Mouse (Mus musculus) G1E (cell line): Measurements from ENCODE around the gene Akt1s1. TPM values are rescaled to one million over a fixed set of nuclear protein-coding genes. Genes with fewer than 3 reads are reported as not detected.
"Not testable (repeated sequence)": the region's sequence is repeated elsewhere in the genome, so short reads cannot be mapped to it uniquely, and the experiment has no call there.

ENCODE experiments used
- ATAC-seq: 2 replicates; pipeline ENCODE4 v1.8.0; 2016; ENCODE audit warnings: mild to moderate bottlenecking; ENCODE audit not compliant: insufficient number of reproducible peaks, poor library complexity, low FRiP score, severe bottlenecking; ENCODE audit errors: extremely low read depth
- DNase-seq: peaks from one replicate; pipeline ENCODE4 v3.0.0; 2012; ENCODE audit warnings: low spot score
- H3K27me3 ChIP-seq: 2 replicates; pipeline ENCODE4 v1.6.1; 2012; ENCODE audit warnings: mild to moderate bottlenecking, low read length, inconsistent platforms; ENCODE audit not compliant: insufficient read depth
- H3K36me3 ChIP-seq: replicated peaks from 2 replicates; pipeline ENCODE3; 2012; ENCODE audit warnings: mild to moderate bottlenecking, inconsistent platforms
- H3K4me1 ChIP-seq: 2 replicates; pipeline ENCODE4 v1.6.1; 2012; ENCODE audit warnings: low read depth, low read length, inconsistent platforms, mixed read lengths; ENCODE audit not compliant: insufficient read depth
- H3K4me3 ChIP-seq: 2 replicates; pipeline ENCODE4 v1.5.1; 2012; ENCODE audit warnings: low read depth, mild to moderate bottlenecking, inconsistent platforms, low read length, moderate library complexity, mixed read lengths
- H3K9me3 ChIP-seq: replicated peaks from 2 replicates; pipeline ENCODE4 v1.6.1; 2012; ENCODE audit warnings: inconsistent platforms
- CTCF ChIP-seq: IDR thresholded peaks from 2 replicates; pipeline ENCODE4 v1.5.1; 2012; ENCODE audit warnings: low read depth, low read length, inconsistent platforms, mixed read lengths
- GATA1 ChIP-seq: IDR thresholded peaks from 2 replicates; pipeline ENCODE4 v1.6.1; 2012; ENCODE audit warnings: borderline replicate concordance, low read length, inconsistent platforms, mixed read lengths
- GATA2 ChIP-seq: IDR thresholded peaks from 2 replicates; pipeline ENCODE4 v1.6.1; 2012; ENCODE audit warnings: low read depth, low read length, inconsistent platforms, borderline replicate concordance
- POLR2AphosphoS5 ChIP-seq: IDR thresholded peaks from 2 replicates; pipeline ENCODE4 v1.6.1; 2012; ENCODE audit warnings: low read depth, low read length, inconsistent platforms; ENCODE audit not compliant: insufficient replicate concordance
- TAL1 ChIP-seq: conservative IDR thresholded peaks from 2 replicates; pipeline ENCODE4 v1.6.1; 2012; ENCODE audit warnings: low read depth, low read length, inconsistent platforms, mixed read lengths
- polyA plus RNA-seq: library from polyadenylated mRNA; stranded (reverse); fragments of >175 nt; gene quantifications from 2 replicates; pipeline ENCODE4 v1.2.3, GENCODE M21; 2012
- total RNA-seq, 2 experiments: library from RNA; stranded (forward) in 1 of 2; stranded (reverse) in 1 of 2; fragments of 200-1000 nt in 1 of 2; fragments of >200 nt in 1 of 2; fragmentation: Nextera tagmentation in 1 of 2; gene quantifications; 2 replicates each; pipeline ENCODE4 v1.2.3; 2014 to 2017

Gene Akt1s1
- total and polyA plus RNA-seq, 3 experiments, result 13.3 to 290 (median 23.7) TPM

DNA sequence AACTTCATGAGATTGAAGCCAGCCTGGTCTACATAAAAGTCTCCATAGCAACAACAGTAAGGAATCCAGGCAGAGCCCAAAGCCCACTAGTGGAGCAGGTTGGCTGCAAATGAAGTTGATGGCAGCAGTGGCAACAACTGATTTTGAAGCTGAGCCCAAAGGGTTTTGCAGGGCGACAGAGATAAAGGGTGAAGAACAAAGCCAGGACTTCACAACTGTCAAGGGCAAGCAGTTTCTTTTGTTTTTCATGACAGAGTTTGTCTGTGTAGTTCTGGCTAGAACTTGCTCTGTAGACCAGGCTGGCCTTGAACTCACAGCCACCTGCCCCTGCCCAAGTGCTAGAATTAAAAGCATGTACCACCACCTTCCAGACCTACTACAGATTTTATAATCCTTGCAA, 22.4 kb downstream of the Akt1s1 start:
- H3K4me1 ChIP-seq, result peaks cover 36% of the 10 kb centered on the region

GRCm38 (mm10) chr7:44871774-44872173, 23.0 kb downstream of the Akt1s1 start:
- DNase-seq, ATAC-seq, H3K9me3 ChIP-seq, H3K27me3 ChIP-seq, H3K4me3 ChIP-seq: not testable (repeated sequence)
- H3K36me3 ChIP-seq, result peaks cover 24% of the 10 kb centered on the region
- H3K4me1 ChIP-seq, result peaks cover 34% of the 10 kb centered on the region

More for the DNA sequence above, 22.4 kb downstream of the Akt1s1 start:
- Histone ChIP-seq H3K9me3 (no peaks in the 10 kb centered on the region), H3K36me3 (peaks cover 26% of the 10 kb centered on the region), H3K4me3 (no peak overlapping the region), H3K27me3 (no peaks in the 10 kb centered on the region)
- no peak for TF ChIP-seq TAL1
- no peak for TF ChIP-seq POLR2AphosphoS5
- no peak for TF ChIP-seq GATA2
- no peak for TF ChIP-seq GATA1
- TF ChIP-seq CTCF, result no peak
- no peak for DNase-seq
- ATAC-seq, result no peak

- peaks cover 73% of the 10 kb centered on the region for H3K36me3 ChIP-seq
Measured at GRCm38 (mm10) chr7:44877833-44878232, 29.0 kb downstream of the Akt1s1 start.

DNA sequence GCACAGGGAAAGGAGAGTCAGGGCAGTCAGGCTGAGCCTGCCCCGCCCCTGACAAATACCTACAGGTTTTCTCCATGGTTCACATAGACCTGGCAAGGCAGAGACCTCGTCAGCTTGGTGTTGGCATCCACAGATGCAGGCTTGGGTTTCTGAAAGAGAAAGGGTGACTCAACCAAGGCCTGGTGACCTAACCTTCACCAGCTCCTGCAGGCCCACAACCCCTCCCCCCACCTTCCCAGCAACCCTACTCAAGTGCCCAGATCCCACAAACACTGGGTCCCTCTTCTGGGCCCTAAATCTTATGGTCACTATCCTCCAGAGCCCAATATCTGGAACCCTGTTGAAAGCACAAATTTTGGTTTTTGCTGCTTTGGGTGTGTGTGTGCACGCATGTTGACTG, 34.2 kb downstream of the Akt1s1 start:
- no peaks in the 10 kb centered on the region for H3K27me3 ChIP-seq
- no peaks in the 10 kb centered on the region for H3K9me3 ChIP-seq
- H3K36me3 ChIP-seq, result peaks cover 98% of the 10 kb centered on the region
- H3K4me1 ChIP-seq, result peaks cover 18% of the 10 kb centered on the region
- DNase-seq (no peak), ATAC-seq (no peak)
- no peak for TF ChIP-seq POLR2AphosphoS5
- TF ChIP-seq TAL1, result no peak
- TF ChIP-seq GATA2, result no peak
- TF ChIP-seq GATA1, result no peak
- TF ChIP-seq CTCF, result no peak
- H3K4me3 ChIP-seq, result no peak overlapping the region

More at GRCm38 (mm10) chr7:44877833-44878232, 29.0 kb downstream of the Akt1s1 start:
- no peak for ATAC-seq
- Histone ChIP-seq H3K4me1 (peaks cover 11% of the 10 kb centered on the region), H3K27me3 (no peaks in the 10 kb centered on the region), H3K9me3 (no peaks in the 10 kb centered on the region), H3K4me3 (no peak overlapping the region)
- TF ChIP-seq CTCF, result no peak
- TF ChIP-seq GATA1, result no peak
- no peak for TF ChIP-seq TAL1
- TF ChIP-seq POLR2AphosphoS5, result no peak
- TF ChIP-seq GATA2, result no peak
- DNase-seq, result no peak

- Histone ChIP-seq H3K4me1 (peaks cover 26% of the 10 kb centered on the region), H3K4me3 (no peak overlapping the region), H3K9me3 (no peaks in the 10 kb centered on the region), H3K27me3 (no peaks in the 10 kb centered on the region), H3K36me3 (peaks cover 98% of the 10 kb centered on the region)
- ATAC-seq (no peak), DNase-seq (no peak)
- TF ChIP-seq CTCF (no peak), POLR2AphosphoS5 (no peak), TAL1 (no peak), GATA1 (no peak), GATA2 (no peak)
Measured at GRCm38 (mm10) chr7:44884637-44885036, 35.8 kb downstream of the Akt1s1 start.

DNA sequence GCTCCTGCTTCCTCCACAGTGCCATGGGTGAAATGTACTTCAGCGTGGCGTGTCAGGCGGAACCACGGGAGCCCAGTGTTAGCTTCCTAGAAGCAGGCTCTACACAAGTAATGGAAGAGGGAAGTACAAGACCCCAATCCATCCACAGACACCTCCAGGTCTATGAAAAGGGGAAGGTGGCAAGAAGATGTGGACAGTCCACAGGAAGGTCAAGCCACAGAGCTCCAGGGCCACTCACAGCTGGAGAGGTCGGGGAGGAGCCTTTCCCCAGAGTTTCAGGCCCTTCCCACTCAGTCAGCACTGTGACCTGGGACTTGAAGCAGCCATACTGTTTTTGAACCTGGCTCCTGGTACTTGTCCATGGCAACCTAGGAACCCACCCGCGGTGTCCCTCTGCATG, 38.2 kb downstream of the Akt1s1 start:
- no peak for TF ChIP-seq GATA1
- TF ChIP-seq GATA2, result no peak
- no peak for TF ChIP-seq POLR2AphosphoS5
- TF ChIP-seq CTCF, result no peak
- TF ChIP-seq TAL1, result no peak
- H3K36me3 ChIP-seq, result peaks cover 90% of the 10 kb centered on the region
- no peak for DNase-seq
- peaks cover 44% of the 10 kb centered on the region for H3K4me1 ChIP-seq
- H3K4me3 ChIP-seq, result no peak overlapping the region
- H3K9me3 ChIP-seq, result no peaks in the 10 kb centered on the region
- no peak for ATAC-seq
- H3K27me3 ChIP-seq, result no peaks in the 10 kb centered on the region

DNA sequence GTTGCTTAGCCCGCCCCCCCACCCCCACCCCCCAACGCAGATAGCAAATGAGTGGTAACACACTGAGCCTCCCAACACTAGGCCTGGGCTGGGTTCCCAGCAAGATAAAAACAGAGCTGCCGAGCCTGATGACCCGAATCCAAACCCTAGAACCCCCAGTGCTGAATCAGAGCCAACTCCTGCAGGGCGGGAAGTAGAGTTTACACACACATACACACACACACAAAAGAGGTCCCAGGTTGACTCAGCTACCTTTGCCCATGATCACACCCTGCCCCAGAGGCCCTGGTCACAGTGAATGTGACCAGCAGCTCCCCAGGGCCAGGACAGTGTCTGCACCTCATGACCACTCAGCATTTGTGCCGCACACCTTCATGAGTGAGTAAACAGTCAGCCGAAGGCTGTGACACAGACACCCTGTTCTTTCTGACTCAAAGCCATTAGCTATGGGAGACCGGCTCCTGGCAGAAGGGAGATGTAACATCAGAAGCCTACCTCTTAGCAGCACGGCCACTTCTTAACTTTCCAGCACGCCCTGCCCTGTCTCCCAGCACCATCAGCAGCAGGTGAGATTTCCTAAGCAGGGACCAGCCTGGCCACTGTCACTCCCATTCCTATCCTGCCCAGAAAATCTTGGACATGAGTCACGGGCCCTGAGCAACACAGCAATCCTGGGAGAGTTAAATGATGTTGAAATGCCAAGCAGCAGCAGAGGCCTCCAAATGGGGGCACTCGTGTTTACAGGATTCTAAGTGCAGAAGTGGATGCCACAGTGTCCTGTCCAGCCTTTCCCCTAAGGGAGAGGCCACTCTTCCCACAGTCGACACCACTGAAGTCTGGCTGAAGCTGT, 39.7 kb downstream of the Akt1s1 start:
- H3K27me3 ChIP-seq, result no peaks in the 10 kb centered on the region
- H3K4me3 ChIP-seq, result no peak overlapping the region
- DNase-seq (no peak), ATAC-seq (no peak)
- peaks cover 51% of the 10 kb centered on the region for H3K4me1 ChIP-seq
- TF ChIP-seq GATA2 (no peak), POLR2AphosphoS5 (no peak), TAL1 (no peak), GATA1 (no peak), CTCF (no peak)
- no peaks in the 10 kb centered on the region for H3K9me3 ChIP-seq
- peaks cover 75% of the 10 kb centered on the region for H3K36me3 ChIP-seq
